Mouse (Mus musculus): ENCODE data around the gene Cbfb. TPM values are rescaled to one million over a fixed set of nuclear protein-coding genes. Genes with fewer than 3 reads are reported as not detected.

Cbfb gene
- total RNA-seq, 2 experiments from 2014 or later = 24.4 to 27.9 TPM

DNA sequence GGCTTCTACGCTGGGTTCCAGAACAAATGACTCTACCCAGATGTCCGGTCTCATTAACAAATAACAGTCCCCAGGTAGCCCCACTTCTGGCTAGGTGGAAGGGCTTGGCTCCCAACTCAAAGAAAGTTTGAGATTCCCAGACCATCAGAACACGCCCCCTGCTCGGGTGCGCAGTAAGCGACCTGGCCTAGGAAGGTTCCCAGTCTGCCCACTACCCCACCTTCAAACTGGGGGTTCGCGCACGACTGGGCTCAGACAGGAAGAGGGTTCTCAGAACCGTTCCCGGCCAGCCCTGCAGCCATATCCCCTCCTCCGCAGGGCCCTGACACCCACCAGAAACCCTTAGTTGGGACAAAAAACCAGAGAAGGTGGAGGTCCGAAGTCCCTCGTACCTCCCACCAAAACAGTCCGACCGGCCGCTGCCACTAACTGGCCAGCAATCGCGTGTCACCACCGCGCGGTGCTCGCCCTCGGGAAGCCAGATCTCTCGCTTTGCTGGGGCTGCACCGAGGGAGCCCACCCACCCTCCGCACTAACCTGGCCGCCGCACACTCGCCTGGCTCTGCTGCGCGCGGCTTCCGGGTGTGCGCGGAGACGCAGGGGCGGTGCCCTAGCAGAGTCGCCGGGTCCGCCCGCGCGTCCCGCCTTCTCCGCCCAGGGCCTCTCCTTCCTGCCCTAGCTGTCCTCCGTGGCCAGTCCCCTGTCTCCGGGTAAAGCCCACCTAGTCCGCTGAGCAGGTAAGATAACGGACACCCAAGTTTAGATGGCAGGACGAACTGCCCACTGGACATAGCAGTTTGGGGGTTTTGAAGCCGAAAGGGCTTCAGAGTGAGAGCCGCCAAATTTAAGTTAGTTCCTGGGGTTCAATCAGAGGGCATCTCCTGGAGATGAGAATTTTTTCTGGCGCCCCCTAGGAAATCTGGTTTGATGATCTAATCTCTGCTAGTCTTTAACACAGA, 93.8 kb downstream of the Cbfb start, which contains the start of the genes Tradd and Fbxl8:
Gene Tradd, minus strand, starts transcription at position 586 of the 959 bp plus-strand sequence.
Gene Fbxl8, plus strand, starts transcription at position 625 of the 959 bp plus-strand sequence.
- DNase-seq = peak; percentile 83 to 84
- intact Hi-C loops (cut with DNase I) = loop anchor here (5.0 kb wide), 1 partner anchor 127 kb away; no protein-coding TSS in a partner anchor

DNA sequence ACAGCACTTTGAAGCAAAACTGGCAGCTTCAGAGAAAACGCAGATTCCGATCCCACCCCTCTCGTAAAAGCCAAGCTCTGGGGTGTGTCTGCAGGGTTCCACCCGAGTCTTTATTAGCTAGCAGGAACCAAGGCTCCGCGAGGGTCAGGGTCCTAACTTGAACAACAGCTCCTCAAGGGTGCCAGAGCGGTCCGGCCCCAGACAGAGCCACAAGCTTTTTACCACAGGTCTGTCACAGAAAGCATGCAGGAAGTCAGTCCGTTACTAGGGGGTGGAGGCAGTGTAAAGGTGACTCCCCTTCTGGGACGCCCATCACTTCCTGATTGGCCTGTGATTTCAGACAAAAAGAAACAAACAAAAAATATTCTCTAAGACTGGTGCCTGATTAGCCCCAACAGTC, 94.7 kb downstream of the Cbfb start:
- DNase-seq = no peak
- intact Hi-C loops (cut with DNase I) = no loop called here

DNA sequence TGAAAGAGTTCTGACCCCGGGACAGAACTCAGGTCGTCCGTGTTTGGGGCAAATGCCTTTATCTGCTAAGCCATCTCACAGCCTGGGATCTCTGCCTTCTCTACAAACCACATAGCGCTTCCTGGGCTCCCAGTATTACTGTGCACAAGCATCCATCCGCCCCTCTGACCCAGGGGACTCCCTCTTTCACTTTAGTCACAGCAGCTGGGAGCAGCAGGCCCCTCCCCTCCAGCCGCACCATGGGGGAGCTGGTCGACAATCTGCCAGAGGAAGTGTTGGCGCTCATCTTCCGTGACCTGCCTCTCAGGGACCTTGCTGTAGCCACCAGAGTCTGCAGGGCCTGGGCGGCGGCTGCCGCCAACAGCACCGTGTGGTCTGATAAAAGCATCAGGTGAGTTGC, 96.3 kb downstream of the Cbfb start:
- no peak for DNase-seq
- intact Hi-C loops (cut with DNase I) = no loop called here

Other genes starting within 250 kb of the Cbfb start
- gene Ces2e, start 244.4 kb upstream of the Cbfb start, total RNA-seq (2021) = 1 to 10 TPM; 1.0 TPM
- gene Ces2f, start 223.3 kb upstream of the Cbfb start, total RNA-seq (2021) = under 1 TPM in 1 of 2 experiments, not detected in 1; 0.12 TPM
- 1 to 10 TPM; 3.4 to 4.9 TPM for gene Ces2g, start 209.0 kb upstream of the Cbfb start, total RNA-seq (2021)
- gene Ces2h, start 169.8 kb upstream of the Cbfb start, total RNA-seq (2021) = not detected
- gene Ces3a, start 122.1 kb upstream of the Cbfb start, total RNA-seq (2021) = not detected
- gene Ces3b, start 86.9 kb upstream of the Cbfb start, total RNA-seq (2021) = not detected
- not detected for gene Ces4a, start 38.9 kb upstream of the Cbfb start, total RNA-seq (2021)
- gene D230025D16Rik, start 54.5 kb downstream of the Cbfb start, total RNA-seq (2021) = 10 to 100 TPM; 16.7 to 22.0 TPM
- 1 to 10 TPM; 5.1 to 5.6 TPM for gene B3gnt9, start 84.5 kb downstream of the Cbfb start, total RNA-seq (2021)
- 1 to 10 TPM; 6.3 to 7.2 TPM for gene Tradd, start 93.9 kb downstream of the Cbfb start, total RNA-seq (2021)
- 1 to 10 TPM; 2.4 to 3.1 TPM for gene Fbxl8, start 94.0 kb downstream of the Cbfb start, total RNA-seq (2021)
- under 1 TPM; 0.73 to 0.96 TPM for gene Hsf4, start 99.1 kb downstream of the Cbfb start, total RNA-seq (2021)
- 10 to 100 TPM; 17.9 to 19.0 TPM for gene Nol3, start 105.5 kb downstream of the Cbfb start, total RNA-seq (2021)
- 1 to 10 TPM; 1.5 to 3.2 TPM for gene 4931428F04Rik, start 119.2 kb downstream of the Cbfb start, total RNA-seq (2021)
- gene Exoc3l, start 125.4 kb downstream of the Cbfb start, total RNA-seq (2021) = 1 to 10 TPM; 8.5 to 8.6 TPM
- 10 to 100 TPM; 21.9 to 24.8 TPM for gene E2f4, start 127.0 kb downstream of the Cbfb start, total RNA-seq (2021)
- 1 to 10 TPM in 1 of 2 experiments, under 1 TPM in 1; 0.86 to 1.2 TPM for gene Elmo3, start 134.9 kb downstream of the Cbfb start, total RNA-seq (2021)
- 1 to 10 TPM; 1.7 to 1.9 TPM for gene Lrrc29, start 155.6 kb downstream of the Cbfb start, total RNA-seq (2021)
- gene Tmem208, start 155.7 kb downstream of the Cbfb start, total RNA-seq (2021) = 10 to 100 TPM; 23.3 to 29.6 TPM
- 1 to 10 TPM; 9.2 to 9.4 TPM for gene Fhod1, start 177.3 kb downstream of the Cbfb start, total RNA-seq (2021)
- gene Slc9a5, start 178.2 kb downstream of the Cbfb start, total RNA-seq (2021) = under 1 TPM; 0.83 to 0.86 TPM
- not detected for gene Plekhg4, start 202.6 kb downstream of the Cbfb start, total RNA-seq (2021)
- gene Kctd19, start 242.8 kb downstream of the Cbfb start, total RNA-seq (2021) = not detected
- gene Lrrc36, start 242.9 kb downstream of the Cbfb start, total RNA-seq (2021) = under 1 TPM; 0.68 to 0.86 TPM

Data from heart, postnatal 14 days (tissue).